Mouse (Mus musculus): ENCODE results near the gene Tmem179b. TPM values are rescaled to one million over a fixed set of nuclear protein-coding genes. Genes with fewer than 3 reads are reported as not detected.
"Not testable (repeated sequence)": the region's sequence is repeated elsewhere in the genome, so short reads cannot be mapped to it uniquely, and the experiment has no call there.

The Tmem179b gene
- polyA plus RNA-seq, 2 experiments, result 63.5 to 83.6 TPM

- H3K9ac ChIP-seq (ENCODE audit: low read depth, low read length, severe bottlenecking), result no peak overlapping the region
- 95% methylated on average over 6 of the region's 6 CpGs for WGBS
- ATAC-seq (ENCODE audit: low FRiP score, low read depth) (no peak), DNase-seq (ENCODE audit: low spot score) (no peak)
- no peak overlapping the region for H3K4me2 ChIP-seq (replicated peaks; ENCODE audit: low read depth, low read length, severe bottlenecking)
- no peak for TF ChIP-seq POLR2A (IDR thresholded peaks at IDR 0.05; ENCODE audit: borderline replicate concordance, extremely low read depth, insufficient read depth, insufficient read length)
- no peaks in the 10 kb centered on the region for H3K27me3 ChIP-seq (ENCODE audit: control insufficient read depth, insufficient read depth, low read length)
- H3K36me3 ChIP-seq (ENCODE audit: control insufficient read depth, insufficient read depth, low read length), result peaks cover 55% of the 10 kb centered on the region
- H3K4me3 ChIP-seq (replicated peaks; ENCODE audit: low read length), result no peak overlapping the region
- no peak overlapping the region for H3K27ac ChIP-seq (replicated peaks; ENCODE audit: low read depth, low read length)
- peaks cover 23% of the 10 kb centered on the region for H3K4me1 ChIP-seq (ENCODE audit: control insufficient read depth, insufficient read depth, low read length)
- no peaks in the 10 kb centered on the region for H3K9me3 ChIP-seq (ENCODE audit: control insufficient read depth, low read length)
These were observed 34.6 kb downstream of the Tmem179b start for GRCm38 (mm10) chr19:8739646-8740045.

GRCm38 (mm10) chr19:8738911-8739310, 35.4 kb downstream of the Tmem179b start:
- Histone ChIP-seq H3K4me3 (replicated peaks; ENCODE audit: low read length) (no peak overlapping the region), H3K4me1 (ENCODE audit: control insufficient read depth, insufficient read depth, low read length) (peaks cover 23% of the 10 kb centered on the region), H3K4me2 (replicated peaks; ENCODE audit: low read depth, low read length, severe bottlenecking) (no peak overlapping the region), H3K9me3 (ENCODE audit: control insufficient read depth, low read length) (no peaks in the 10 kb centered on the region), H3K9ac (ENCODE audit: low read depth, low read length, severe bottlenecking) (no peak overlapping the region), H3K36me3 (ENCODE audit: control insufficient read depth, insufficient read depth, low read length) (peaks cover 48% of the 10 kb centered on the region), H3K27ac (replicated peaks; ENCODE audit: low read depth, low read length) (no peak overlapping the region), H3K27me3 (ENCODE audit: control insufficient read depth, insufficient read depth, low read length) (no peaks in the 10 kb centered on the region)
- WGBS, result 93% methylated on average over 7 of the region's 7 CpGs
- ATAC-seq (ENCODE audit: low FRiP score, low read depth), result no peak
- DNase-seq (ENCODE audit: low spot score), result no peak
- TF ChIP-seq POLR2A (IDR thresholded peaks at IDR 0.05; ENCODE audit: borderline replicate concordance, extremely low read depth, insufficient read depth, insufficient read length), result no peak

- DNase-seq (ENCODE audit: low spot score), result no peak
- under 1% methylated on average over 11 of the region's 11 CpGs for WGBS
- no peak for TF ChIP-seq POLR2A (IDR thresholded peaks at IDR 0.05; ENCODE audit: borderline replicate concordance, extremely low read depth, insufficient read depth, insufficient read length)
- H3K4me1 ChIP-seq (ENCODE audit: control insufficient read depth, insufficient read depth, low read length), result peaks cover 12% of the 10 kb centered on the region
- no peaks in the 10 kb centered on the region for H3K27me3 ChIP-seq (ENCODE audit: control insufficient read depth, insufficient read depth, low read length)
- H3K9me3 ChIP-seq (ENCODE audit: control insufficient read depth, low read length), result no peaks in the 10 kb centered on the region
- no peak for ATAC-seq (ENCODE audit: low FRiP score, low read depth)
- H3K27ac ChIP-seq (replicated peaks; ENCODE audit: low read depth, low read length), result no peak overlapping the region; the same call in 1 of the 2 replicates
- H3K36me3 ChIP-seq (ENCODE audit: control insufficient read depth, insufficient read depth, low read length), result peaks cover 34% of the 10 kb centered on the region
- H3K4me2 ChIP-seq (replicated peaks; ENCODE audit: low read depth, low read length, severe bottlenecking), result peak overlapping the region; percentile 84
- peak overlapping the region; percentile 70 for H3K4me3 ChIP-seq (replicated peaks; ENCODE audit: low read length)
- H3K9ac ChIP-seq (ENCODE audit: low read depth, low read length, severe bottlenecking), result peak overlapping the region; percentile 74
These were observed 38.2 kb downstream of the Tmem179b start for GRCm38 (mm10) chr19:8736160-8736467.

- Histone ChIP-seq H3K36me3 (ENCODE audit: control insufficient read depth, insufficient read depth, low read length) (peaks cover 31% of the 10 kb centered on the region), H3K4me3 (replicated peaks; ENCODE audit: low read length) (peak within 1 kb of the TSS; percentile 70), H3K4me2 (replicated peaks; ENCODE audit: low read depth, low read length, severe bottlenecking) (peak within 1 kb of the TSS; percentile 84), H3K27ac (replicated peaks; ENCODE audit: low read depth, low read length) (no peak within 1 kb of the TSS; the same call in 1 of the 2 replicates), H3K9me3 (ENCODE audit: control insufficient read depth, low read length) (no peaks in the 10 kb centered on the region), H3K27me3 (ENCODE audit: control insufficient read depth, insufficient read depth, low read length) (no peaks in the 10 kb centered on the region), H3K4me1 (ENCODE audit: control insufficient read depth, insufficient read depth, low read length) (peaks cover 8% of the 10 kb centered on the region; the same call in 1 of the 2 replicates), H3K9ac (ENCODE audit: low read depth, low read length, severe bottlenecking) (peak within 1 kb of the TSS; percentile 74)
- TF ChIP-seq POLR2A (IDR thresholded peaks at IDR 0.05; ENCODE audit: borderline replicate concordance, extremely low read depth, insufficient read depth, insufficient read length), result peak; percentile 82; the same call in 1 of the 2 replicates
- WGBS, result under 1% methylated on average over 29 of the region's 32 CpGs
- peak; percentile 95 for DNase-seq (ENCODE audit: low spot score)
- peak; percentile 95 for ATAC-seq (ENCODE audit: low FRiP score, low read depth)
These were observed 38.7 kb downstream of the Tmem179b start, which contains the start of gene Wdr74 for GRCm38 (mm10) chr19:8735389-8736159. Gene Wdr74, plus strand, starts transcription at chr19:8735827.

- H3K4me2 ChIP-seq (replicated peaks; ENCODE audit: low read depth, low read length, severe bottlenecking), result no peak overlapping the region
- no peaks in the 10 kb centered on the region for H3K27me3 ChIP-seq (ENCODE audit: control insufficient read depth, insufficient read depth, low read length)
- TF ChIP-seq POLR2A (IDR thresholded peaks at IDR 0.05; ENCODE audit: borderline replicate concordance, extremely low read depth, insufficient read depth, insufficient read length), result no peak
- 66% methylated on average over 3 of the region's 3 CpGs for WGBS
- peaks cover 19% of the 10 kb centered on the region for H3K36me3 ChIP-seq (ENCODE audit: control insufficient read depth, insufficient read depth, low read length)
- no peak overlapping the region for H3K4me3 ChIP-seq (replicated peaks; ENCODE audit: low read length)
- ATAC-seq (ENCODE audit: low FRiP score, low read depth) (no peak), DNase-seq (ENCODE audit: low spot score) (no peak)
- H3K9ac ChIP-seq (ENCODE audit: low read depth, low read length, severe bottlenecking), result no peak overlapping the region
- no peaks in the 10 kb centered on the region for H3K9me3 ChIP-seq (ENCODE audit: control insufficient read depth, low read length)
- H3K27ac ChIP-seq (replicated peaks; ENCODE audit: low read depth, low read length), result no peak overlapping the region
- peaks cover 7% of the 10 kb centered on the region; the same call in 1 of the 2 replicates for H3K4me1 ChIP-seq (ENCODE audit: control insufficient read depth, insufficient read depth, low read length)
These were observed 39.9 kb downstream of the Tmem179b start for GRCm38 (mm10) chr19:8734334-8734733.

GRCm38 (mm10) chr19:8728335-8729099, 45.8 kb downstream of the Tmem179b start:
- H3K27ac ChIP-seq (replicated peaks; ENCODE audit: low read depth, low read length); DNase-seq (ENCODE audit: low spot score); ATAC-seq (ENCODE audit: low FRiP score, low read depth); H3K4me2 ChIP-seq (replicated peaks; ENCODE audit: low read depth, low read length, severe bottlenecking); H3K4me3 ChIP-seq (replicated peaks; ENCODE audit: low read length); H3K27me3 ChIP-seq (ENCODE audit: control insufficient read depth, insufficient read depth, low read length); H3K9me3 ChIP-seq (ENCODE audit: control insufficient read depth, low read length); H3K9ac ChIP-seq (ENCODE audit: low read depth, low read length, severe bottlenecking): not testable (repeated sequence)
- Histone ChIP-seq H3K4me1 (ENCODE audit: control insufficient read depth, insufficient read depth, low read length) (peaks cover 11% of the 10 kb centered on the region), H3K36me3 (ENCODE audit: control insufficient read depth, insufficient read depth, low read length) (peaks cover 33% of the 10 kb centered on the region)
- WGBS, result 52% methylated on average over 3 of the region's 3 CpGs

Data from limb, embryonic 14.5 days (tissue).